Mouse (Mus musculus) embryo, embryonic 11 days (tissue): ENCODE measurements around the gene Mid1.
A peak's percentile ranks its signal among the peaks of the same experiment; 100 is the strongest.

ENCODE experiments used
- DNase-seq: peaks from one replicate; pipeline ENCODE4 v3.0.0-alpha.2; 2015

The Mid1 gene

DNA sequence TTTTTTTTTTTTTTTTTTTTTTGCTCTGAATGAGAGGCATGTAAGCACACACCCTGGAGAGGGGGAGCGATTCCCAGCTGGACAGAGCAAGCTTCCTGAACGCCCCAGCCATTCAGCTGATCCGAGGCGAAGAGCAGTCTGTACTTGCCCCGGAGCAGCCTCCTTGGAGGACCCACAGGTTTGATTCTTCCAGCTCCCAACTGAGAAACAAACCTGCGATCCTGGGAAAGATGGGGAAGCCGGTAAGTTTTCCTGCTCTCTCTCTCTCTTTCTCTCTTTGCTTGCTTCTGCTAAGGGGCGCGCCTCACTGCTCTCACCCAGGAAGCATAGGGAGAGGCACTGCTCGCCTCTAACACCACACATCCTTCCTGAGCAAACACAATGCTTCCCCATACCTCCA, at the start of gene Mid1:
Gene Mid1 (plus strand): TSS at position 69 of the 400 bp plus-strand sequence.
- peak; percentile 30 for DNase-seq

- DNase-seq, result no peak
Observed at GRCm38 (mm10) chrX:169673056-169673455, 11.9 kb upstream of the Mid1 start.

DNA sequence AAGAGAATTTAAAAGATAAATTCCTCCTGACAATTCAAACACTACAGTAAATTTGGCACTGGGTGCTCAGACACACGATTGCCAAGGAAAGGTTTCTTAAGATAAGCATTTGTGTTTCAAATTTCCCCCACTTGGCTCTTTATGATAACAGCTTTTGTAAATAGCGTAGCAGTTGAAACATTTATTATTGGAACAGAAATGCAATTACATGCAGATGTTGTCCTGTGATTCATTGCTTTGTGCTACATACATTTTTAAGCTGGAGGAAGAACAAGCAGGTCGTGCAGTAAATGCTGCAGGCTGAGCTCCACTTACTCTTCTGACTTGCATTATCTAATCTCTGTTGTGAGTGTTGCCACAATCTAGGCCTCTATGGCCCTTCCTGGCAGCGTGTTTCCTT, 8.7 kb upstream of the Mid1 start:
- no peak for DNase-seq

DNA sequence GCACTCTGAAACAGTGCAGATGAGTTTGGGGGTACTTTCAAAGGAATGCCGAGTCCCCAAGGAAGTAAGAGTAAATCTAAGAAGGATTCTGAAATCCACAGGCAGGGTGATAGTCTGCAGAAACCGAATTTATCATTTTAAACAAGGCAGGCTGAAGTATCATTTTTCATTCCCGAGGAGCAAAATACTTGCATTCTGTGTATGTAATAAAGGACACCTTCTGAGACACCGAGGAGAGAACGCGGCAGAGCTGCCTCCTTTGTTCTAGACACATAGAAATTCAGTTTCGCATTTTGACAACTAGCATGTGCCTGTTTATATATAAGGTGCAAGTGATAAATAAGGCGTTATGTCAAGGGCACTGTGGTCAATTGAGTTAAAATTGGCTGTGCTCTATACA, 732 bp downstream of the Mid1 start:
- no peak for DNase-seq

GRCm38 (mm10) chrX:169691217-169691616, 6.2 kb downstream of the Mid1 start:
- DNase-seq, result no peak

DNA sequence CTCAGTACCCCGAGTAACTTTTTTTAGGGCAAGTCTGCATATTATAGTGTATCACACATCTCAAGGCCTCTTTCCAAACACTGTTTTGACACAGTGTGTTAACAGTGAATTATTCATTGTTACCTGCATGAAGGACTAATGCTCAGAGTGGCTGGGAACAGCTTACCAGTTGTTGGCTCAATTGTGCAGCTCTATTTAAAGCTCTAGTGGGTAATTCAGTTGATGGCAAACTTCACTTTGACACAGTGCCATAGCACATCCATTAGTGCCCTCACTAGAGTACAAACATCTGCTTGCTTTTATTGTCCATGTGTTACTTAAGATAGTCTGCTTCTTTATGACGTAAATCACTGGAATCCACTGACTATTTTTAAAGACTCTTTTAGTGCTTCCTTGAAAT, 6.7 kb downstream of the Mid1 start:
- no peak for DNase-seq

- DNase-seq, result no peak
Observed at GRCm38 (mm10) chrX:169692225-169692909, 7.4 kb downstream of the Mid1 start.

GRCm38 (mm10) chrX:169704016-169704602, 19.1 kb downstream of the Mid1 start:
- DNase-seq, result no peak

DNA sequence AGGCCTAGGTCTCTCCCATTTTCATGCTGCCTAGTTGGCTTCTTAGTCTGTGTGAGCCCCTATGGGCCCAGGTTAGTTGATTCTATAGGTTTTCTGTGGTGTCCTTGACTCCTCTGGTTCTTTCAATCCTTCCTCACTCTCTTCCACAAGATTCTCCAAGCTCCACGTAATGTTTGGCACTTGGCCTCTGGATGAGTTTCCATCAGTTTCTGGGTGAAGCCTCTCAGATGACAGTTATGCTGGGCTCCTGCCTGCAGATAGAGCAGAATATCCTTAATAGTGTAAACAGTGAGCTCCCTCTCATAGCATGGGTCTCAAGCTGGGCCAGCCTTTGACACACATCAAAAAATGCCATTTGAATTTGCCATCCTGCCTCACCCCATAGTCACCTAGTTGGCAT, 38.5 kb downstream of the Mid1 start:
- DNase-seq, result no peak

DNA sequence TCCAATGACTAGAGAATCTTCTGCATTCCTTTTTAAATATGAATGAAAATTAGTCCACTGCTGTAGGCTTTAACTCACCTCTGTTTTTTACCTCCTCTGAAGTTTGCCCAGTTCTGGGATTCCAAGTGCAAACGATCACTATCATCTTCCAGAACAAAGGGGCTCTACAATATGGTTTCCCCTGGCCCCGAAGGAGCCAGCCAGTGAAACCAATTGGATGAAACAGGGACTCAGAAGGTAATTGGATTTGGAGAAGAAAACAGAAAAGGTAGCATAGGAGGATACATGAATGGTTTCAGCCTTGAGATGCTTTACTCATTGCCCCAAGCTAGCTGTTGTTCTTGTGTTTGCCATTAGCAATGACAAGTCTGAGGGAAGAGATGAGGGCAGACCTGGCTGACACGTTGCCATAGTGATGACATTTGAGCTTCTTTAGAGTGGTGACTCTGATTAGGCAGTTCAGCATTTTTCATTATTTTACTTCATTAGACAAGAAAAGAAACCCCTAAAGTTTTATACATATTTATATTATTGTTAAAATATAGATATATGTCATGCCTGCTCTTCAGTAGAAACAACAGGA, 50.5 kb downstream of the Mid1 start:
- DNase-seq, result no peak

- DNase-seq, result no peak
Observed at GRCm38 (mm10) chrX:169758001-169758400, 73.0 kb downstream of the Mid1 start.

DNA sequence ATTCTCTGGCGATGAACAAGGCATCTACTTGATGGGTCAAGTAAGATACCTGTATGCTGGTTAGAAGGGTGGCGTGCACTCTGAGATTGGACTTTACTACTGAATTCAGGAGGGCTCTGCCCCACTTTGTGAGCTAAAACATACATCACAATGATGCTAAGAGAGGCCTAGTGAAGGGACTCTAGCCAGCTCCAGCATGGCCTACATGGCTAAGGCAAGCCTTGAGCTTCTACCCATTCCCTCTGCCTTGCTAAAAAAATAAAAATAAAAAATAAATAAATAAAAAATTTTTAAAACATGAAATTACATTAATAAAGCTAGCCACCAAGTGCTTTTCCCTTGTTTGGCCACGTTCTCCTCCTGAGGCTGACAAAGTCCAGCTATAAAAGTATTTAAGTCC, 94.5 kb downstream of the Mid1 start, which contains the start of gene 4933400A11Rik:
Gene 4933400A11Rik (minus strand): TSS at position 101 of the 400 bp plus-strand sequence.
- no peak for DNase-seq

- DNase-seq, result no peak
Observed at GRCm38 (mm10) chrX:169789702-169790101, 104.7 kb downstream of the Mid1 start.

- DNase-seq, result peak; percentile 14
Observed at GRCm38 (mm10) chrX:169792879-169793278, 107.9 kb downstream of the Mid1 start.

DNA sequence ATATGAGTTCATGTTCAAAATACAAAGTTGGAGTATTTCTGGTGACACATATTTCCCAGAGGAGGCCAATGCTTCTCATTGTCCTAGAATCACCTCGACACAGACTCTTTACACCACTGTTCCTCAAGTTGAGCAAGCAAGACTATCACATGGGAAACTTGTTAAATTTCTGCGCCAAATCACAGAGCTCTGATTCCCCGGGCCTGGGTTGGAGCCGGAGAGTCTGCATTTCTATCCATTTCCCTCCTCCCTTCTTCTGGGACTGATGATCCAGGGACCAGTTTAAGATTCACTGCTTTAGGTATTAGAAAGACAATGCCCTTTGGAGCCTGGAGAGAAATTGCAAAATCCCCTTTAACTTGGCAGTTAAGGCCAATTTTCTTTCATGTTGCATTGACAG, 109.4 kb downstream of the Mid1 start:
- no peak for DNase-seq

GRCm38 (mm10) chrX:169794831-169795311, 109.9 kb downstream of the Mid1 start:
- no peak for DNase-seq

DNA sequence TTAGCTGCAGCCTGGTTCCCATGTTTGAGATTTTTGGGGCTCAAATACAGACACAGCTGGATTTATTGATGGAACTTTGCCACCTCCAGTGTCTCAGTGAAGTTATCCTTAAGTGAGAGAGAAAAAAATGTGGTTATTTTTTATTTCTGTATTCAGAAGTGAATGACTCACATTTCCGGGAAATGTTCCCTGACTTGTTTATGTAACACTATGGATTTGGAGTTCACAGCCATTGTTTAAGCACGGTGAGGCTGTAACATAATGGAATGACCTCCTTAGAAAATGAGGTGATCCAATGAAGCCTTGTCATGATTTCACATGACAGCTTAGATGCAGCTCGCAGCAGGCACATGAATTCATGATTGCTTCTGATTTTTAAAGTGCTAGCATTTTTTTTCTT, 112.1 kb downstream of the Mid1 start:
- DNase-seq, result no peak

- peak; percentile 62 for DNase-seq
Observed at GRCm38 (mm10) chrX:169798987-169799680, 114.1 kb downstream of the Mid1 start.

DNA sequence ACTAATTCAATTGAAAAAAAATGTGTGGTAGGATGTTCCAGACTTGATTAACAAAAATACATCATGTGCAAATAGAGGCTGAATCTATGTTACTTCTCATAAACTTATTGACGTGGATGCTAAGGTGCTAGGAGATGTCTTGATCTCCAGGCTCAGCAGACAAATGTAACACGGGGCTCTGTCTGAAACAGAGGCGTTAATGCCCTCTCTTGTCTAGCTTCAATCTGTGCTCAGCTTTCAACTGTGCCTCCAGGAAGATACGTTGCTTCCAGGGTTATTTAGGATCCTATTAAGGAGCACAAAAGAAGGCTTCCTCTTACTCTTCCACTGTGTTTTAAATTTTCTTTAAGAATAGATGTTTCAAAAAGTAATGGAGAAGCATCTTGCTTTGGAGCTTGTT, 115.2 kb downstream of the Mid1 start:
- DNase-seq, result no peak

DNA sequence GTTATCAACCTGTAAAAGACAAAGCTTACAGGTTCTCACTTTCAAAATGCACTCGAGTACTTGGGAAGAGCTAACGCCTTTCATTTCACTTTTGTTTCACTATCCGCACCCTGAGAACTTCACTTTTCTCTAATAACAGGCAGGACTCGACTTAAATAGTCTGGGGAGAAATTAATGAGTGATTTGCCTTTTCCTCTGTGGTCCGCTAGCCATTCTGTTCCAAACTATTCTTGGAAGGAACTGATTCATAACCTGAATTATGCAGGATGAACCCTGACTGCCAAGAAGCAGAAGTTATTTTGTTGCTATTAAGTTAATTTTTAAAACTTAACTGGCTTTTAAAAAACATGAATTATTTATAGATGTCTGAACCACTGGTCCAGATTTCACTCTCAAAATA, 120.8 kb downstream of the Mid1 start:
- DNase-seq, result no peak

- no peak for DNase-seq
Observed at GRCm38 (mm10) chrX:169807744-169808143, 122.7 kb downstream of the Mid1 start.

DNA sequence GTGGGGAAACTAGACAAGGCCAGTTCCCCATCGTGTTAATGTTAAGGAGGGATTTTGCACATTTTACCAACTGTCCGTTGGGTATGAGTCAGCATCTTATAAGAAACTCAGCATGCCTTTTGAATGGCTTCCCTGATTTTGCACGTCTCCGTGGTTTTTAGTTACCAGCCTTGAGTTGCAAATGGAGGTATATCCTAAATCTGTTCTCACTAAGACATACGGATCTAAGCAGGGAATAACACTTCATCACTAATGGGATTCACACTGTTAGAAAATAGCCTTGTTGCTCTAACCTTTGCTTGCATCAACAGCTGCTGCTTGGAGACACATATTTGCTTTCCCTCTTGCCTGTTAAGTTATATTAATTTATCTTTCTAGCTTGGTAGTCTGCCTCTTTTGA, 126.3 kb downstream of the Mid1 start:
- no peak for DNase-seq

DNA sequence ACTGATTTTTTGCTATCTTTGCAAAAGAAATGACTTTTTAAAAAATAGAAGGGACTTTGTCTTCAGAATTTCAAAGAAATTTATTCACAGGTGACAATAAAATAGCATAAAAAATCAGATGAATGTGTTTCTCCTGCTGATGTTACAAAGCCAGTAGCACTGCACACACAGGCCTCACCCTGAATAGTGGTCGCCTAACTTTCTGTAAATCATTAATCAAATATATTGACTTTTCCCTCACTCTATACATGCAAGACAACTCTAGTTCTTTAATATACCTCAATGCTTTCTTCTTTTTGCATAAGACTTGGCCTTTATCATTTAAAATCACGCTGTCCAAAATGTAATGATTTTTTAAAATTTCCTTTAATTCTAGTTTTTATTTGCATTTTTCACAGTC, 126.8 kb downstream of the Mid1 start:
- no peak for DNase-seq

GRCm38 (mm10) chrX:169813673-169814072, 128.7 kb downstream of the Mid1 start:
- no peak for DNase-seq
